Comparison of ENCODE assay signal across 10 mouse cellular contexts in the genomic region with DNA sequence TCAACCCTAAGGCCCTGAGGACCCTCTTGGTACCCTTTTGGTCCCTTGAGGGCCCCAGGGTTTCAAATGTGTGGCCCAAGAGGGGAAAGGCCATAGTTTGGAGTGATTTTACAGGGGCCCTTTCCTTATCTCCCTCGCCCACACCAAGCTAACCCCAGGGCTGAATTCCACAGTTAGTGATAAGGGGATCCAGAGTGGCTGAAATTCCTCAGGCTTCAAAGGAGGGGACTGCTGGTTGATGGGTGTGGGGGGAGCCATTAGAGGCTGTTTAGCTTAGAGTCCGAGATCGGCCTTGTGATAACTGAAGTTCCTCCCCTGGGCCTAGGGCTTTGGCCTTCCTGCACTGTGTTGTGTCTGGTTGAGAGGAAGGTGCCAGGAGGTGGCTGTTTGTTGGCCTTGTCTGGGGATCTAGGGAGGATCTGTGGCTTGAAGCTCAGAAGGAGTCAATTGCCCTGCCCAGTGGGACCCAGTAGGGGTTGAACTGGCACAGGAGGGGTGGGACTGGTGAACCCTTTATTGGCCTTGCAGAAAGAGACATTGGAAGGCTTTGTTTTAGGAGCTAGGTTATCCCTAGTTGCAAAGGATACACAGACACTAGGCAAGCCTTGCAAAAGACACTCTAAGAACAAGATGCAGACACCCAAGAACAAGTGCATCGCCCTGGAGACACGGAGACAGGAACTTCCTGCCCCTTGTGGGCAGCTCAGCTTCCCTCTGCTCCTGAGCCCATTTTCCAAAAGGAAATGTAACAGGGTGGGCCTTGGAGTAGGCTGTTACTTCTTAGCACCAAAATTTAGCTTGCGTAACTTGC. TPM values are rescaled to one million over a fixed set of nuclear protein-coding genes. Genes with fewer than 3 reads are reported as not detected.
DNase-seq lines count a peak whose midpoint lies in the region; ATAC-seq lines count a peak whose summit lies in the region.
"Had no signal": no experiment of that assay in that cellular context is flagged by ENCODE, and none has a peak within 500 bp of the region (broad histone marks: within the 10 kb centered on the region; RNA-seq: fewer than 3 reads in every experiment).

No protein-coding gene starts in this region.

- no peaks in the 10 kb centered on the region for H3K9me3 ChIP-seq in heart, embryonic 13.5 days
- H3K9me3 ChIP-seq in heart, embryonic 16.5 days (replicated peaks; ENCODE audit: control insufficient read depth, low read length), result no peaks in the 10 kb centered on the region

- DNase-seq in heart, adult 9 months (ENCODE audit: low spot score in 2 of 2), result no peak
- DNase-seq in ZHBTc4 (ENCODE audit: low read depth, low spot score), result peak; percentile 56
- peak; percentile 53 for DNase-seq in lung, postnatal 10 days
- DNase-seq in left cerebral cortex, postnatal 10 days (ENCODE audit: extremely low spot score in 1 of 2, low spot score in 2 of 2), result no peak
- DNase-seq in right cerebral cortex, postnatal 25 days, result no peak
- DNase-seq in gastrocnemius, postnatal 10 days, result no peak

- WGBS in heart, embryonic 13.5 days, result 17% methylated on average over 6 of the region's 6 CpGs
- WGBS in heart, embryonic 16.5 days, result 24% methylated on average over 6 of the region's 6 CpGs

- peak; percentile 28; the same call in 1 of the 2 replicates for ATAC-seq in heart, embryonic 13.5 days (ENCODE audit: extremely low read depth, insufficient number of reproducible peaks, low FRiP score, low TSS enrichment)
- ATAC-seq in heart, embryonic 16.5 days (replicated peaks; ENCODE audit: extremely low read depth, insufficient read depth, low FRiP score), result peak; percentile 39
- ATAC-seq: Patski had no signal

- peak overlapping the region; percentile 89 for H3K9ac ChIP-seq in heart, embryonic 13.5 days
- peak overlapping the region; percentile 71 for H3K9ac ChIP-seq in heart, embryonic 16.5 days (ENCODE audit: low read length)

- peaks cover 14% of the 10 kb centered on the region for H3K36me3 ChIP-seq in heart, embryonic 13.5 days
- 0 out of 2 replicates have a peak, but pooled peaks cover 3% of the 10 kb centered on the region for H3K36me3 ChIP-seq in heart, embryonic 16.5 days (ENCODE audit: control insufficient read depth, insufficient read depth)

- H3K27ac ChIP-seq in heart, embryonic 13.5 days (replicated peaks), result peak overlapping the region; percentile 97
- H3K27ac ChIP-seq in heart, embryonic 16.5 days (ENCODE audit: low read length), result peak overlapping the region; percentile 98
- H3K27ac ChIP-seq: kidney, postnatal 0 days had no signal

- H3K4me1 ChIP-seq in heart, embryonic 13.5 days, result peaks cover 59% of the 10 kb centered on the region
- H3K4me1 ChIP-seq in heart, embryonic 16.5 days (ENCODE audit: control insufficient read depth, insufficient read depth, low read length), result peaks cover 24% of the 10 kb centered on the region

- H3K4me3 ChIP-seq in heart, embryonic 13.5 days, result peak overlapping the region; percentile 59
- H3K4me3 ChIP-seq in heart, embryonic 16.5 days (ENCODE audit: low read length), result peak overlapping the region; percentile 59

- intact Hi-C loops in left cerebral cortex, postnatal 10 days (cut with DNase I), result no loop called here

- peak overlapping the region; percentile 65 for H3K4me2 ChIP-seq in heart, embryonic 13.5 days
- peak overlapping the region; percentile 53 for H3K4me2 ChIP-seq in heart, embryonic 16.5 days (ENCODE audit: low read depth, low read length)

- no peaks in the 10 kb centered on the region for H3K27me3 ChIP-seq in heart, embryonic 13.5 days (replicated peaks)
- H3K27me3 ChIP-seq in heart, embryonic 16.5 days (ENCODE audit: control insufficient read depth, insufficient read depth, low read length), result no peaks in the 10 kb centered on the region
- H3K27me3 ChIP-seq: Patski had no signal

RNA-seq across cellular contexts. Expression of a gene that starts 0.7 kb away (rescaled TPM):
- 21.4 and 23.5 TPM in 2 replicates for polyA plus RNA-seq in heart, embryonic 13.5 days (2015; fragmentation: Nextera tagmentation; extraction: Ambion mirVana)
- polyA plus RNA-seq in heart, embryonic 16.5 days (2015; fragmentation: Nextera tagmentation; extraction: Ambion mirVana), result 18.2 and 22.7 TPM in 2 replicates
- total RNA-seq in left cerebral cortex, postnatal 10 days (2021), result under 1 TPM; 0.49 to 0.61 TPM
- total RNA-seq in gastrocnemius, postnatal 10 days (2021), result 100 to 1,000 TPM; 104 to 110 TPM
- polyA plus RNA-seq: Patski had no signal

RNA-seq across cellular contexts. Expression of a gene that starts 56.5 kb away (rescaled TPM):
- polyA plus RNA-seq in heart, embryonic 13.5 days (2015; fragmentation: Nextera tagmentation; extraction: Ambion mirVana), result 0.05 and 0.11 TPM in 2 replicates
- polyA plus RNA-seq in heart, embryonic 16.5 days (2015; fragmentation: Nextera tagmentation; extraction: Ambion mirVana), result 0.09 and 0.22 TPM in 2 replicates
- total RNA-seq in left cerebral cortex, postnatal 10 days (2021), result under 1 TPM in 1 of 2 experiments, not detected in 1; 0.15 TPM
- total RNA-seq in gastrocnemius, postnatal 10 days (2021), result under 1 TPM; 0.28 to 0.34 TPM
- polyA plus RNA-seq: Patski had no signal

Comparison
In these comparisons a context has a peak if more than half of its experiments do, and no peak if none do; other contexts are left out.
1. DNase-seq: peak in ZHBTc4 (single experiment) and lung, postnatal 10 days (single experiment); none in heart, adult 9 months (0 of 2), left cerebral cortex, postnatal 10 days (0 of 2), right cerebral cortex, postnatal 25 days (single experiment) and gastrocnemius, postnatal 10 days (single experiment).
2. RNA of a gene that starts 0.7 kb away (total RNA-seq): 104 to 110 TPM in gastrocnemius, postnatal 10 days; 0.49 to 0.61 TPM in left cerebral cortex, postnatal 10 days; every median in the first group is over 10 times any median in the second.